In the genomic region with DNA sequence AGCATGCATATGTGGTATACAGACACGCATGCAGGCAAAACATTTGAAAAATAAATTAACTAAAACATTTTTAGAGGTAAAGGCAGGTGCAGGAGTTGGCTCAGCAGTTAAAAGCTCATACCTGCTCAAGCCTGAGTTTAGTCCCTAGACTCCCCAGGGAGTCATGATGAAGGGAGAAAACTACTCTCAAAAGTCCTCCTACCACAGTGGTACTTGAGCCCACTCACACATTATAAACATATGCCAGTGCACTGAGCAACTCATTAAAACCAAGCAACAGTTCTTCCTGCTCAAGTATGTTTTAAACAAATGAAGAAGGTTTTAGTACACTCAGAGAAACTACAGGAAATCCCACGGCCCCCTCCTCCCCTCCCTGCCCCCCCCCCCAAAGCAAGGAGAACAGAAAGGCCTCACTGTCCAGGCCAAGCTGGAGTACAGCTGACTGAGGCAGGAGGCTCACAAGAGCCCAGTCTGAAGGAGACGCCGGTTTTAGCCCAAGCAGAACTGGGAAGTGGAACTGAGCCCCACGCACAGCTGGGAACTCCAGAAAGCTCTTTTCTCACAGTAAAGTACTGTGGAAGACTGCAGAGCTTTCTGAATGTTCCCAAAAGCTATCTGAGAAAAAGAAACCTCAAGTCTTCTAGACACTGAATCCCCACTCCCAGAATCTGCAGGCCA, we compare ENCODE assay signal across 12 mouse cellular contexts. TPM values are rescaled to one million over a fixed set of nuclear protein-coding genes. Genes with fewer than 3 reads are reported as not detected.
DNase-seq lines count a peak whose midpoint lies in the region; ATAC-seq and TF ChIP-seq lines count a peak whose summit lies in the region.
"Had no signal": no experiment of that assay in that cellular context is flagged by ENCODE, and none has a peak within 500 bp of the region (broad histone marks: within the 10 kb centered on the region; RNA-seq: fewer than 3 reads in every experiment).

No protein-coding gene starts in this region.

- no peak for TF ChIP-seq CTCF in thymus, adult 2 months (IDR thresholded peaks at IDR 0.05; ENCODE audit: borderline replicate concordance, control insufficient read depth, extremely low read depth, insufficient read depth, low read length, poor library complexity)
- no peak for TF ChIP-seq CTCF in small intestine, adult 2 months (IDR thresholded peaks at IDR 0.05; ENCODE audit: extremely low read depth, insufficient read length, insufficient replicate concordance, low read depth, low read length)

- 26% methylated on average over 5 of the region's 5 CpGs for WGBS in thymus, adult 2 months
- 58% methylated on average over 5 of the region's 5 CpGs for WGBS in small intestine, adult 2 months

- peaks cover 16% of the 10 kb centered on the region for H3K4me1 ChIP-seq in thymus, adult 2 months (replicated peaks; ENCODE audit: control insufficient read depth, insufficient read depth, low read length)
- peaks cover 8% of the 10 kb centered on the region for H3K4me1 ChIP-seq in small intestine, adult 2 months (ENCODE audit: control insufficient read depth, insufficient read depth, insufficient read length, low read length)

- peak overlapping the region; percentile 77; the same call in 1 of the 2 replicates for H3K27ac ChIP-seq in thymus, adult 2 months (ENCODE audit: control insufficient read depth, insufficient read depth, low read length)
- peak overlapping the region; percentile 38 for H3K27ac ChIP-seq in small intestine, adult 2 months (ENCODE audit: insufficient read depth, low read depth, low read length)
- H3K27ac ChIP-seq: liver, embryonic 12.5 days had no signal

- no peak overlapping the region for H3K4me3 ChIP-seq in thymus, adult 2 months (ENCODE audit: control insufficient read depth, insufficient read depth, low read length)
- no peak overlapping the region for H3K4me3 ChIP-seq in small intestine, adult 2 months (ENCODE audit: low read depth, low read length)
- H3K4me3 ChIP-seq: liver, embryonic 12.5 days had no signal

- TF ChIP-seq POLR2A in thymus, adult 2 months (IDR thresholded peaks at IDR 0.05; ENCODE audit: control insufficient read depth, extremely low read depth, insufficient read depth, low read length, poor library complexity) = no peak
- no peak for TF ChIP-seq POLR2A in small intestine, adult 2 months (IDR thresholded peaks at IDR 0.05; ENCODE audit: low read depth, low read length)

- ATAC-seq in granulocyte monocyte progenitor cell, adult 5-6 weeks (replicated peaks; ENCODE audit: poor library complexity, severe bottlenecking) = peak; percentile 85
- ATAC-seq: liver, embryonic 12.5 days had no signal

- H3K36me3 ChIP-seq in thymus, adult 2 months (ENCODE audit: control insufficient read depth, insufficient read depth, low read length) = no peaks in the 10 kb centered on the region
- H3K36me3 ChIP-seq in small intestine, adult 2 months (ENCODE audit: control insufficient read depth, insufficient read depth, low read length) = no peaks in the 10 kb centered on the region
- H3K36me3 ChIP-seq: liver, embryonic 12.5 days had no signal

- H3K27me3 ChIP-seq in thymus, adult 2 months (ENCODE audit: control insufficient read depth, insufficient read depth, low read length) = no peaks in the 10 kb centered on the region
- no peaks in the 10 kb centered on the region for H3K27me3 ChIP-seq in small intestine, adult 2 months (ENCODE audit: control insufficient read depth, insufficient read depth, low read length)
- H3K27me3 ChIP-seq: liver, embryonic 12.5 days had no signal

- DNase-seq in layer of hippocampus, adult 9-11 months = peak; percentile 53
- DNase-seq in layer of hippocampus, postnatal 25 days (ENCODE audit: extremely low spot score in 1 of 2, low spot score in 1 of 2) = no peak
- DNase-seq in thymus, adult 2 months = no peak
- DNase-seq in thymus, postnatal 36 days = no peak
- DNase-seq in ovary, postnatal 10 days (ENCODE audit: low spot score) = no peak
- DNase-seq: kidney, postnatal 25 days had no signal

RNA-seq across cellular contexts. Expression of gene Tspan13, which starts 13.2 kb away (rescaled TPM):
- total RNA-seq in layer of hippocampus, postnatal 25 days (2021) = 100 to 1,000 TPM; 286 to 292 TPM
- polyA plus RNA-seq in thymus, adult 2 months (2012; rRNA removed) = 294 and 360 TPM in 2 replicates
- total RNA-seq in granulocyte monocyte progenitor cell, adult 5-6 weeks (2014; fragmentation: Nextera tagmentation) = 14.9 and 18.8 TPM in 2 replicates
- total RNA-seq in granulocyte monocyte progenitor cell, adult 5-6 weeks (2017) = 7.7 and 8.2 TPM in 2 replicates
- polyA plus RNA-seq in small intestine, adult 2 months (2012; rRNA removed) = 227 and 679 TPM in 2 replicates

RNA-seq across cellular contexts. Expression of gene Agr2, which starts 36.4 kb away (rescaled TPM):
- not detected for total RNA-seq in layer of hippocampus, postnatal 25 days (2021)
- 0.29 and 0.69 TPM in 2 replicates for polyA plus RNA-seq in thymus, adult 2 months (2012; rRNA removed)
- not detected in 2 replicates for total RNA-seq in granulocyte monocyte progenitor cell, adult 5-6 weeks (2014; fragmentation: Nextera tagmentation)
- total RNA-seq in granulocyte monocyte progenitor cell, adult 5-6 weeks (2017) = not detected in 2 replicates
- polyA plus RNA-seq in small intestine, adult 2 months (2012; rRNA removed) = 251 and 276 TPM in 2 replicates
- total RNA-seq: gastrocnemius, adult 18-20 months had no signal
- polyA plus RNA-seq: brain, embryonic 14.5 days; hindbrain, embryonic 11.5 days; liver, embryonic 12.5 days had no signal

Comparison
In these comparisons a context has a peak if more than half of its experiments do, and no peak if none do; other contexts are left out.
1. RNA of gene Tspan13, which starts 13.2 kb away (total RNA-seq): 286 to 292 TPM in layer of hippocampus, postnatal 25 days; 7.7 to 18.8 TPM in granulocyte monocyte progenitor cell, adult 5-6 weeks; every median in the first group is over 10 times any median in the second.